Mouse (Mus musculus) liver, embryonic 14.5 days (tissue): ENCODE measurements around the gene Nme3. TPM values are rescaled to one million over a fixed set of nuclear protein-coding genes. Genes with fewer than 3 reads are reported as not detected.
A peak's percentile ranks its signal among the peaks of the same experiment; 100 is the strongest.

Experiments
- ATAC-seq: fragments of 200-750 bp; cut with Nextera tagmentation; 2 replicates; pipeline ENCODE4 v1.8.0; 2017; ENCODE audit warnings: moderate number of reproducible peaks, mild to moderate bottlenecking, moderate library complexity; ENCODE audit not compliant: insufficient read depth
- DNase-seq, 3 experiments: peaks; one replicate each; pipeline ENCODE4 v3.0.0-alpha.2; 2012 to 2013; ENCODE audit warnings: low read depth in 3 of 3, low spot score in 3 of 3
- H3K27ac ChIP-seq: fragments of 300-500 bp; sonication (generic); 2 replicates; pipeline ENCODE4 v1.5.1; 2014; ENCODE audit warnings: moderate library complexity, mild to moderate bottlenecking, control low read depth, inconsistent platforms
- H3K27me3 ChIP-seq: fragments of 300-500 bp; sonication (generic); 2 replicates; pipeline ENCODE4 v1.6.1; 2014; ENCODE audit warnings: mild to moderate bottlenecking, low read length, moderate library complexity; ENCODE audit not compliant: control insufficient read depth, insufficient read depth
- H3K36me3 ChIP-seq: fragments of 300-500 bp; sonication (generic); replicated peaks from 2 replicates; pipeline ENCODE4 v1.6.1; 2014; ENCODE audit warnings: low read depth; ENCODE audit not compliant: control insufficient read depth, insufficient read depth
- H3K4me1 ChIP-seq, 2 experiments: fragments of 200-500 bp in 1 of 2; fragments of 300-500 bp in 1 of 2; sonication (generic) in 1 of 2; replicated peaks; 2 replicates each; pipeline ENCODE4 v1.6.1; 2012 to 2014; ENCODE audit warnings: antibody characterized with exemption in 1 of 2, inconsistent platforms in 1 of 2, low read length in 1 of 2; ENCODE audit not compliant: control insufficient read depth in 2 of 2, insufficient read depth in 2 of 2
- H3K4me2 ChIP-seq: fragments of 300-500 bp; sonication (generic); 2 replicates; pipeline ENCODE4 v1.6.1; 2014; ENCODE audit warnings: low read depth, mild to moderate bottlenecking, control low read depth, moderate library complexity
- H3K4me3 ChIP-seq, 2 experiments: fragments of 200-500 bp in 1 of 2; fragments of 300-500 bp in 1 of 2; sonication (generic) in 1 of 2; 2 replicates each; pipeline ENCODE4 v1.5.1; 2012 to 2014; ENCODE audit warnings: low read depth in 2 of 2, low read length in 2 of 2, mild to moderate bottlenecking in 2 of 2, control low read depth in 1 of 2, inconsistent platforms in 1 of 2, moderate library complexity in 1 of 2; ENCODE audit not compliant: insufficient read depth in 1 of 2
- H3K9ac ChIP-seq: fragments of 300-500 bp; sonication (generic); replicated peaks from 2 replicates; pipeline ENCODE4 v1.6.1; 2014; ENCODE audit warnings: mild to moderate bottlenecking, control low read depth, moderate library complexity
- H3K9me3 ChIP-seq: fragments of 300-500 bp; sonication (generic); 2 replicates; pipeline ENCODE4 v1.6.1; 2016; ENCODE audit warnings: low read length, mixed read lengths; ENCODE audit not compliant: control insufficient read depth
- CTCF ChIP-seq: IDR thresholded peaks from 2 replicates; pipeline ENCODE4 v1.5.1; 2016; ENCODE audit warnings: antibody characterized with exemption, low read depth, control low read depth
- EP300 ChIP-seq: IDR thresholded peaks from 2 replicates; pipeline ENCODE4 v1.6.1; 2016; ENCODE audit warnings: antibody characterized with exemption, low read depth
- WGBS: fragments of 180-500 bp; shearing (Covaris S2); extraction: QIAGEN DNeasy Blood & Tissue Kit; methylation state at CpG from one replicate; pipeline ENCODE4 v1.1.7; 2014; ENCODE audit not compliant: insufficient replicate concordance; 5-methylcytosine and 5-hydroxymethylcytosine counted together
- polyA plus RNA-seq, 2 experiments: library from polyadenylated mRNA; depleted of rRNA in 1 of 2; stranded (reverse) in 1 of 2; unstranded in 1 of 2; fragments of >200 nt; fragmentation: Nextera tagmentation in 1 of 2; extraction: Ambion mirVana in 1 of 2; gene quantifications; 2 replicates each; pipeline versions ENCODE4 v1.2.1 to v1.2.3; 2012 to 2014

The Nme3 gene
- polyA plus RNA-seq, 2 experiments = 55.7 to 79.2 TPM

DNA sequence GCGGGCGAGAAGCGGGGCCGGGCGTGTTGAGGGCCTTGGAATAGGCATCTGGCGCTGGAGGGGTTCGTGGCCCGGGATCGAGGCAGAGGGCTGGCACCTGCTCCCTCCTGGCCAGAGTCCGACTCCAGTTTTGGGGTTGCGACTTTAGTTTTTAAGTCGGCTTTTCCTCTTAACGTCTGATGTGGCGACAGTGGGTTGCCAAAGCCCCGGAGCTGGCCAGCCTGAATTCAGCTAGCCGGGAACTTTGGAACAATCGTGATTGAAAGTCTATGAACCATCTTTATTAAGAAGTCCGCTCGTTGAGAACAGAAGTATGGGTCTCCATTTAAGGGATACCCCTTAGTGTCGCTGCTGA lies 45.5 kb upstream of the Nme3 start:
- DNase-seq (no peak), ATAC-seq (no peak)
- Histone ChIP-seq H3K9me3 (no peaks in the 10 kb centered on the region), H3K27ac (peak overlapping the region; percentile 63), H3K4me1 (peaks cover 18 to 21% of the 10 kb centered on the region in 2 experiments), H3K36me3 (peaks cover 18% of the 10 kb centered on the region), H3K27me3 (no peaks in the 10 kb centered on the region), H3K4me3 (peak overlapping the region; percentile 71 to 75), H3K4me2 (peak overlapping the region; percentile 89), H3K9ac (peak overlapping the region; percentile 86)
- 1% methylated on average over 20 of the region's 20 CpGs for WGBS
- TF ChIP-seq CTCF = no peak
- no peak for TF ChIP-seq EP300

DNA sequence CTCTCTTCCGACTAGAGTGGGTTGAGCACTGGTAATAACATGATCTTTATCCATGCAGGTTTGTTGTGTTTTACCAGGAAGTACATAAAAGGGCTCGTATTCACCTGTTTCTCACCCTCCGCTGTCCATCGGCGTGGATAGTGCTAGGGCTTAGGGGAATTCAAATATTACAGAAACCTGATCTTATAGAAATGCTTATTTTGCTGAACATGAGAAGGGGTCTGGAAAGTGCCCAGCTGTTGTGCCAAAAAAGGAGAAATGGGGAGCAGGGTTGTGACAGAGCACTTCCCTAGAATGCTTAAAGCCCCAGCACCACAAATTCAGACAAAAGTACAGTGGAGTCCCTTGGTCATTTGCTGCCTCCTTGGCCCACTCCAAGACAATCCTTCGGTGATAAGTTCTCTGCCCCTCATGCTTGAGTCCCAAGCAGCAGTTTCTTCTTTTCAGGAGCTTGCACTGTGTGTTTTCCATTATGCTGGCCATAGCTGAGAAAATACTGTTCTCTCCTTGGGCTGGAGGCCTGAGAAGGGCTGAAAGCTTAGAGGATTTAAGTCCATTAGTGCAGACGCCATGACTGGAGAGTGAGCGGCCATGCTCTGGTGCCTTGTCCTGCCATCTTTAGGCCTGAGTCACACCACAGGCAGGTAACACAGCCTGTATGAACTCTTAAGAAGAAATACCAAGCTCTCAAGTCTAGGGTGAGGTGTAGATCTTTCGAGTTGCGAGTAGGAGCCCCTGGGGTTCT lies 44.7 kb upstream of the Nme3 start:
- peaks cover 20% of the 10 kb centered on the region for H3K36me3 ChIP-seq
- H3K27me3 ChIP-seq = no peaks in the 10 kb centered on the region
- no peak for DNase-seq
- WGBS = 76% methylated on average over 10 of the region's 10 CpGs
- ATAC-seq = no peak
- H3K4me3 ChIP-seq = peak overlapping the region; percentile 71 to 75
- H3K4me1 ChIP-seq = peaks cover 18 to 21% of the 10 kb centered on the region in 2 experiments
- peak overlapping the region; percentile 86 for H3K9ac ChIP-seq
- no peak overlapping the region for H3K27ac ChIP-seq
- TF ChIP-seq CTCF = no peak
- no peak for TF ChIP-seq EP300
- H3K4me2 ChIP-seq = peak overlapping the region; percentile 89
- no peaks in the 10 kb centered on the region for H3K9me3 ChIP-seq

DNA sequence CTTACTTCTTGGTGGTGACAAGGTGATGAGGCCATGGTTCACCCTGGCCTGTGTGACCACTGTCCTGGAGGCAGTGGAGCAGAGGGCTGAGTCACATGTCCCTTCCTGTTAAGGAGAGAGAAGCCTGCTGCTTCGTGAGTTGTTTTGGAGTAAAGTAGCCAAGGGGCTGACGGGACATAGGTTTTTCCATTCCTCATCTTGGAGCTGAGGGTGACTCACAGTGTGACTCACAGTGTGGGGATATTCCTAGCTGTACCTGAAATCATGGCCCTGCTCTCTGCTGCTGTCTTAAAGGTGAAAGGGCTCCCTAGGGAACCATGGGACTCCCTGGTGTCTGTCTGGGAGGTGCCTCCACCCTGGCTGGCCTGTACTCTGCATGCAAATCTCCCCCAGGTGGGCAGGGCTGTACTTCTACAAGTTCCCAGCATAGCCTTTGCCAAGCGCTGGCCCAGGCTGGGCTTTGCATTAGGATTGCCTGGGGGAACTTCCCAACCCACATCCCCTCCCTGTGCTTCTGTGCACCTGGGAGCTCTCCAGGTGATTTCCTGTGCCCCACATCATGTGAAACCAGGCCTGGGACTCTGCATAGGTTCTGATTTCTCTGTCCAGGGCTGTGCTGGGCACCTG lies 40.3 kb upstream of the Nme3 start:
- Histone ChIP-seq H3K27me3 (no peaks in the 10 kb centered on the region), H3K4me2 (no peak overlapping the region), H3K9me3 (no peaks in the 10 kb centered on the region), H3K4me3 (no peak overlapping the region), H3K9ac (no peak overlapping the region), H3K36me3 (peaks cover 29% of the 10 kb centered on the region), H3K27ac (no peak overlapping the region), H3K4me1 (peaks cover 31 to 44% of the 10 kb centered on the region in 2 experiments)
- ATAC-seq (no peak), DNase-seq (no peak)
- TF ChIP-seq EP300 (no peak), CTCF (no peak)
- WGBS = 81% methylated on average over 3 of the region's 3 CpGs

DNA sequence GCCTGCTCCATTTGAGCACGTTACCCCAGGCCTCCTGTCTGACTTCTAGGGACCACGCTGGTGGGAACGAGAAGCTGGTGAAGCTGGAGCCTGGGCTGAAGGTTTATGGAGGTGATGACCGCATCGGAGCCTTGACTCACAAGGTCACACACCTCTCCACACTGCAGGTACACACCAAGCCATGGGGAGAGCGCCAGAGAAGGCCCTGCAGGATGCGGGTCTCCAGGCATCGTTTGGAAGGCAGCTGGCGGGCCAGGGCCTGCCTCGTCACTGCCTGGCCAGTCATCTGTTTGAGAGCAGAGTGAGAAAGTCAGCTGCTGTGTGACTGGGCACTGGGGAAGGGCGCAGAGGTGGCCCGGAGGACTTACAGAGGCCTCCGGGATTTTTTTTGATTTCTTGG lies 39.7 kb upstream of the Nme3 start:
- no peak for TF ChIP-seq CTCF
- TF ChIP-seq EP300 = no peak
- DNase-seq = no peak
- WGBS = 91% methylated on average over 13 of the region's 13 CpGs
- no peaks in the 10 kb centered on the region for H3K27me3 ChIP-seq
- ATAC-seq = no peak
- peaks cover 36% of the 10 kb centered on the region for H3K36me3 ChIP-seq
- no peak overlapping the region for H3K9ac ChIP-seq
- no peaks in the 10 kb centered on the region for H3K9me3 ChIP-seq
- no peak overlapping the region for H3K4me3 ChIP-seq
- H3K4me2 ChIP-seq = no peak overlapping the region
- no peak overlapping the region for H3K27ac ChIP-seq
- peaks cover 25 to 38% of the 10 kb centered on the region in 2 experiments for H3K4me1 ChIP-seq

DNA sequence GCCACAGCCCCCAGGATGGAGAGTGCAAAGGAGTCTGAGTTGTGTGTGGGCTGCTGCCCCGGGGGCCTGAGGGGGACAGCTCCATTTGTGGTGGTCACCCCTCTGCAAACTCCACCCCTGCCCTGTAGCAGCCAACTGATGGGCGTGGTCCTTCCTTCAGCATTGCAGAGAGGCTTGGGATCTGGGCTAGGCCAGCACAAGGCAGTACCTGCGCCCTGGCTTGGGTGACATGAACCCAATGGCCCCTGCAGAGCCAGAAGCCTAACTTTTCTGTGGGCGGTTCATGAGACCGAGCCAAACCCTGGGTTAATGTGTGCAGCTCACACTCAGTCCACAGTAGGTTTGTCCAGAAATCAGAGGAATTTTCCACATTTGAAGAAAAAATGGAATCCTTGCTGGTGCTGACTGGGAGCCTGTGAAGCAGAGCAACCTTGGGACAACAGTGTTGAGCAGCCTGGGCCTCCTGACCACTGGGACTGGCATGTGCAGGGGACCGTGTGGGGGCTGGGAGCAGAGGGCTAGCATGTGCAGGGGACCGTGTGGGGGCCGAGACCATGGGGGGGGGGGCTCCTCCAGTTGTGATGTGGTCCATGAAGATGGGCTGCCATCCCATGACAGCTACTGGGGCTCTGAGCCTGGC lies 38.3 kb upstream of the Nme3 start:
- H3K4me1 ChIP-seq = peaks cover 22 to 34% of the 10 kb centered on the region in 2 experiments
- H3K4me3 ChIP-seq = no peak overlapping the region
- 76% methylated on average over 8 of the region's 8 CpGs for WGBS
- no peaks in the 10 kb centered on the region for H3K9me3 ChIP-seq
- no peaks in the 10 kb centered on the region for H3K27me3 ChIP-seq
- H3K36me3 ChIP-seq = peaks cover 43% of the 10 kb centered on the region
- DNase-seq (no peak), ATAC-seq (no peak)
- H3K9ac ChIP-seq = peak overlapping the region; percentile 21
- peak overlapping the region; percentile 44 for H3K4me2 ChIP-seq
- peak overlapping the region; percentile 69 for H3K27ac ChIP-seq
- TF ChIP-seq CTCF = no peak
- TF ChIP-seq EP300 = no peak
